In genomic region chr6:91514737-91515362, GRCm38 (mm10) we compare ENCODE assay signal across 8 mouse cellular contexts. TPM values are rescaled to one million over a fixed set of nuclear protein-coding genes. Genes with fewer than 3 reads are reported as not detected.
A peak's percentile ranks its signal among the peaks of the same experiment; 100 is the strongest.
DNase-seq lines count a peak whose midpoint lies in the region; ATAC-seq and TF ChIP-seq lines count a peak whose summit lies in the region.

No protein-coding gene starts in this region.

- WGBS in liver, adult 2 months, result 30% methylated on average over 10 of the region's 10 CpGs
- WGBS in intestine, embryonic 16.5 days, result 24% methylated on average over 10 of the region's 10 CpGs

- H3K4me2 ChIP-seq in intestine, embryonic 16.5 days (ENCODE audit: low read depth, low read length), result peak overlapping the region; percentile 78

- TF ChIP-seq POLR2A in liver, adult 2 months (IDR thresholded peaks at IDR 0.05; ENCODE audit: extremely low read depth, insufficient read depth, low read length), result no peak

- intact Hi-C loops in gastrocnemius, postnatal 14 days (cut with DNase I; ENCODE audit: low total_unique reads), result no loop called here

- peak; percentile 14 for ATAC-seq in intestine, embryonic 16.5 days

- DNase-seq in liver, adult 2 months (ENCODE audit: extremely low read depth, low read depth, low spot score), result peak; percentile 30
- DNase-seq in liver, result no peak
- peak; percentile 19 for DNase-seq in c-Kit-positive CD71-positive TER-119-positive erythroid progenitor cells, embryonic 14.5 days (ENCODE audit: low spot score)
- DNase-seq in neural tube, embryonic 10.5 days (ENCODE audit: extremely low spot score, low spot score), result peak; percentile 14
- DNase-seq in B cell, adult 2 months, result no peak
- DNase-seq in gastrocnemius, postnatal 14 days, result no peak
- DNase-seq in urinary bladder, adult 18-20 months (ENCODE audit: low spot score in 2 of 2), result no peak

- H3K27me3 ChIP-seq in liver, adult 2 months (ENCODE audit: control insufficient read depth, insufficient read depth, low read length), result no peaks in the 10 kb centered on the region
- H3K27me3 ChIP-seq in intestine, embryonic 16.5 days (replicated peaks; ENCODE audit: control insufficient read depth, insufficient read depth, low read length), result no peaks in the 10 kb centered on the region

- H3K4me3 ChIP-seq in liver, adult 2 months (ENCODE audit: insufficient read depth, low read depth, low read length), result peak overlapping the region; percentile 71
- H3K4me3 ChIP-seq in intestine, embryonic 16.5 days (ENCODE audit: low read length), result peak overlapping the region; percentile 70

- H3K9me3 ChIP-seq in intestine, embryonic 16.5 days (ENCODE audit: control insufficient read depth, low read length), result no peaks in the 10 kb centered on the region

- H3K79me2 ChIP-seq in liver, adult 2 months (ENCODE audit: control insufficient read depth, insufficient read depth, low read length), result no peaks in the 10 kb centered on the region; the same call in 1 of the 2 replicates

- H3K9ac ChIP-seq in liver, adult 2 months (ENCODE audit: low read depth, low read length), result peak overlapping the region; percentile 75
- peak overlapping the region; percentile 86 for H3K9ac ChIP-seq in intestine, embryonic 16.5 days (ENCODE audit: low read depth, low read length)

- peaks cover 7% of the 10 kb centered on the region for H3K4me1 ChIP-seq in liver, adult 2 months (ENCODE audit: control insufficient read depth, insufficient read depth, low read length)
- peaks cover 17% of the 10 kb centered on the region for H3K4me1 ChIP-seq in intestine, embryonic 16.5 days (ENCODE audit: control insufficient read depth, insufficient read depth, low read length)

- no peak for TF ChIP-seq CTCF in liver, adult 2 months (IDR thresholded peaks at IDR 0.05; ENCODE audit: low read depth, low read length)

- H3K36me3 ChIP-seq in liver, adult 2 months (ENCODE audit: control insufficient read depth, insufficient read depth, low read length), result peaks cover 8% of the 10 kb centered on the region; the same call in 1 of the 2 replicates
- H3K36me3 ChIP-seq in intestine, embryonic 16.5 days (ENCODE audit: control insufficient read depth, insufficient read depth, low read length), result peaks cover 5% of the 10 kb centered on the region; the same call in 1 of the 2 replicates

- H3K27ac ChIP-seq in liver, adult 2 months (replicated peaks; ENCODE audit: insufficient read depth, low read depth, low read length), result peak overlapping the region; percentile 40
- peak overlapping the region; percentile 34; the same call in 1 of the 2 replicates for H3K27ac ChIP-seq in intestine, embryonic 16.5 days (ENCODE audit: low read length)

RNA-seq across cellular contexts. Expression of gene Xpc, which starts 0.8 kb away (rescaled TPM):
- 12.4 and 12.6 TPM in 2 replicates for total RNA-seq in liver, adult 2 months (2014; rRNA removed)
- polyA plus RNA-seq in liver, adult 2 months (2012; rRNA removed), result 4.5 and 5.6 TPM in 2 replicates
- 14.9 and 15.7 TPM in 2 replicates for polyA plus RNA-seq in intestine, embryonic 16.5 days (2015; fragmentation: Nextera tagmentation; extraction: Ambion mirVana)
- total RNA-seq in gastrocnemius, postnatal 14 days (2021), result 1 to 10 TPM; 6.8 to 7.2 TPM

RNA-seq across cellular contexts. Expression of gene Lsm3, which starts 0.9 kb away (rescaled TPM):
- total RNA-seq in liver, adult 2 months (2014; rRNA removed), result 11.5 and 19.6 TPM in 2 replicates
- polyA plus RNA-seq in liver, adult 2 months (2012; rRNA removed), result 3.2 and 3.5 TPM in 2 replicates
- 215 and 233 TPM in 2 replicates for polyA plus RNA-seq in intestine, embryonic 16.5 days (2015; fragmentation: Nextera tagmentation; extraction: Ambion mirVana)
- 10 to 100 TPM; 37.0 to 41.9 TPM for total RNA-seq in gastrocnemius, postnatal 14 days (2021)

RNA-seq across cellular contexts. Expression of gene Tmem43, which starts 41.3 kb away (rescaled TPM):
- 4.5 and 7.6 TPM in 2 replicates for total RNA-seq in liver, adult 2 months (2014; rRNA removed)
- 8.2 and 9.4 TPM in 2 replicates for polyA plus RNA-seq in liver, adult 2 months (2012; rRNA removed)
- polyA plus RNA-seq in intestine, embryonic 16.5 days (2015; fragmentation: Nextera tagmentation; extraction: Ambion mirVana), result 35.5 and 35.7 TPM in 2 replicates
- 10 to 100 TPM; 37.5 to 41.7 TPM for total RNA-seq in gastrocnemius, postnatal 14 days (2021)

RNA-seq across cellular contexts. Expression of gene Chchd4, which starts 41.5 kb away (rescaled TPM):
- total RNA-seq in liver, adult 2 months (2014; rRNA removed), result 4.2 and 5.4 TPM in 2 replicates
- polyA plus RNA-seq in liver, adult 2 months (2012; rRNA removed), result 4.2 and 4.5 TPM in 2 replicates
- 38.9 and 43.2 TPM in 2 replicates for polyA plus RNA-seq in intestine, embryonic 16.5 days (2015; fragmentation: Nextera tagmentation; extraction: Ambion mirVana)
- 1 to 10 TPM; 8.0 to 8.7 TPM for total RNA-seq in gastrocnemius, postnatal 14 days (2021)

Comparison
In these comparisons a context has a peak if more than half of its experiments do, and no peak if none do; other contexts are left out.
1. DNase-seq: peak in liver, adult 2 months (single experiment), c-Kit-positive CD71-positive TER-119-positive erythroid progenitor cells, embryonic 14.5 days (single experiment) and neural tube, embryonic 10.5 days (single experiment); none in liver (single experiment), B cell, adult 2 months (0 of 2), gastrocnemius, postnatal 14 days (single experiment) and urinary bladder, adult 18-20 months (0 of 2).